Mouse (Mus musculus) heart, embryonic 12.5 days (tissue): ENCODE measurements around the gene Dpm3. TPM values are rescaled to one million over a fixed set of nuclear protein-coding genes. Genes with fewer than 3 reads are reported as not detected.
A peak's percentile ranks its signal among the peaks of the same experiment; 100 is the strongest.

Experiments
- ATAC-seq: fragments of 200-750 bp; cut with Nextera tagmentation; 2 replicates; pipeline ENCODE4 v1.8.0; 2017; ENCODE audit warnings: moderate TSS enrichment, moderate library complexity; ENCODE audit not compliant: insufficient number of reproducible peaks, low FRiP score
- H3K27ac ChIP-seq: fragments of 300-500 bp; sonication (generic); 2 replicates; pipeline ENCODE4 v1.5.1; 2016; ENCODE audit warnings: mild to moderate bottlenecking, moderate library complexity; ENCODE audit not compliant: poor library complexity, severe bottlenecking
- H3K27me3 ChIP-seq: fragments of 300-500 bp; sonication (generic); replicated peaks from 2 replicates; pipeline ENCODE4 v1.6.1; 2016; ENCODE audit warnings: mild to moderate bottlenecking, moderate library complexity
- H3K36me3 ChIP-seq: fragments of 300-500 bp; sonication (generic); 2 replicates; pipeline ENCODE4 v1.6.1; 2016; ENCODE audit warnings: mild to moderate bottlenecking, moderate library complexity
- H3K4me1 ChIP-seq: fragments of 300-500 bp; sonication (generic); replicated peaks from 2 replicates; pipeline ENCODE4 v1.6.1; 2016; ENCODE audit warnings: mild to moderate bottlenecking
- H3K4me2 ChIP-seq: fragments of 300-500 bp; sonication (generic); 2 replicates; pipeline ENCODE4 v1.6.1; 2016; ENCODE audit warnings: mild to moderate bottlenecking, moderate library complexity
- H3K4me3 ChIP-seq: fragments of 300-500 bp; sonication (generic); 2 replicates; pipeline ENCODE4 v1.5.1; 2016; ENCODE audit warnings: mild to moderate bottlenecking
- H3K9ac ChIP-seq: fragments of 300-500 bp; sonication (generic); 2 replicates; pipeline ENCODE4 v1.6.1; 2016; ENCODE audit warnings: mild to moderate bottlenecking, moderate library complexity
- H3K9me3 ChIP-seq: fragments of 300-500 bp; sonication (generic); replicated peaks from 2 replicates; pipeline ENCODE4 v1.6.1; 2016; ENCODE audit warnings: mild to moderate bottlenecking, moderate library complexity
- WGBS: fragments of 180-500 bp; shearing (Covaris S2); methylation state at CpG from one replicate; pipeline ENCODE4 v1.1.7; 2016; 5-methylcytosine and 5-hydroxymethylcytosine counted together
- polyA plus RNA-seq: library from polyadenylated mRNA; unstranded; fragments of >200 nt; fragmentation: Nextera tagmentation; extraction: Ambion mirVana; gene quantifications from 2 replicates; pipeline ENCODE4 v1.2.1, GENCODE M21; 2016

Dpm3 gene
- polyA plus RNA-seq, 1 experiment from 2014 or later: 79.2 TPM

- H3K27ac ChIP-seq: peak within 1 kb of the TSS; percentile 91
- peaks cover 4% of the 10 kb centered on the region for H3K36me3 ChIP-seq
- H3K9me3 ChIP-seq: no peaks in the 10 kb centered on the region
- H3K4me1 ChIP-seq: peaks cover 44% of the 10 kb centered on the region
- ATAC-seq: no peak
- H3K4me3 ChIP-seq: peak within 1 kb of the TSS; percentile 64
- no peaks in the 10 kb centered on the region for H3K27me3 ChIP-seq
- H3K9ac ChIP-seq: peak within 1 kb of the TSS; percentile 87
- H3K4me2 ChIP-seq: peak within 1 kb of the TSS; percentile 93
- under 1% methylated on average over 52 of the region's 52 CpGs for WGBS
Observed at GRCm38 (mm10) chr3:89280606-89281511, 21.7 kb downstream of the Dpm3 start, which contains the start of gene Efna1. TSS of gene Efna1 (minus strand) at chr3:89281142.

GRCm38 (mm10) chr3:89281579-89282290 lies 22.6 kb downstream of the Dpm3 start:
- H3K9ac ChIP-seq: peak overlapping the region; percentile 87; the same call in 1 of the 2 replicates
- no peak overlapping the region for H3K27ac ChIP-seq
- WGBS: 11% methylated on average over 20 of the region's 20 CpGs
- no peaks in the 10 kb centered on the region for H3K9me3 ChIP-seq
- peak overlapping the region; percentile 64 for H3K4me3 ChIP-seq
- no peaks in the 10 kb centered on the region for H3K36me3 ChIP-seq
- no peak for ATAC-seq
- H3K4me2 ChIP-seq: peak overlapping the region; percentile 93
- H3K27me3 ChIP-seq: no peaks in the 10 kb centered on the region
- H3K4me1 ChIP-seq: peaks cover 37% of the 10 kb centered on the region

- peaks cover 32% of the 10 kb centered on the region for H3K4me1 ChIP-seq
- no peak overlapping the region for H3K4me3 ChIP-seq
- no peak for ATAC-seq
- no peaks in the 10 kb centered on the region for H3K36me3 ChIP-seq
- H3K4me2 ChIP-seq: 0 out of 2 replicates have a peak overlapping the region, but pooled peaks have one; percentile 93
- no peak overlapping the region for H3K9ac ChIP-seq
- H3K27ac ChIP-seq: no peak overlapping the region
- H3K9me3 ChIP-seq: no peaks in the 10 kb centered on the region
- WGBS: 21% methylated on average over 4 of the region's 4 CpGs
- no peaks in the 10 kb centered on the region for H3K27me3 ChIP-seq
Observed at GRCm38 (mm10) chr3:89282291-89282643, 23.1 kb downstream of the Dpm3 start.

GRCm38 (mm10) chr3:89284261-89284660 lies 25.1 kb downstream of the Dpm3 start:
- H3K27ac ChIP-seq: no peak overlapping the region
- H3K9ac ChIP-seq: no peak overlapping the region
- WGBS: 84% methylated on average over 3 of the region's 3 CpGs
- no peak for ATAC-seq
- H3K36me3 ChIP-seq: no peaks in the 10 kb centered on the region
- no peaks in the 10 kb centered on the region for H3K9me3 ChIP-seq
- H3K27me3 ChIP-seq: no peaks in the 10 kb centered on the region
- H3K4me2 ChIP-seq: no peak overlapping the region
- H3K4me1 ChIP-seq: peaks cover 31% of the 10 kb centered on the region; the same call in 1 of the 2 replicates
- H3K4me3 ChIP-seq: no peak overlapping the region

GRCm38 (mm10) chr3:89285526-89285925 lies 26.4 kb downstream of the Dpm3 start:
- 27% methylated on average over 2 of the region's 2 CpGs for WGBS
- H3K27me3 ChIP-seq: no peaks in the 10 kb centered on the region

GRCm38 (mm10) chr3:89287286-89287685 lies 28.1 kb downstream of the Dpm3 start:
- Histone ChIP-seq H3K9me3 (no peaks in the 10 kb centered on the region), H3K4me2 (no peak overlapping the region), H3K9ac (no peak overlapping the region), H3K4me3 (no peak overlapping the region), H3K4me1 (peaks cover 22% of the 10 kb centered on the region; the same call in 1 of the 2 replicates), H3K27me3 (no peaks in the 10 kb centered on the region), H3K36me3 (no peaks in the 10 kb centered on the region), H3K27ac (no peak overlapping the region)
- 52% methylated on average over 5 of the region's 5 CpGs for WGBS
- ATAC-seq: no peak

More at GRCm38 (mm10) chr3:89285526-89285925, 26.4 kb downstream of the Dpm3 start:
- Histone ChIP-seq H3K4me1 (peaks cover 23% of the 10 kb centered on the region; the same call in 1 of the 2 replicates), H3K36me3 (no peaks in the 10 kb centered on the region), H3K4me2 (no peak overlapping the region), H3K27ac (no peak overlapping the region), H3K4me3 (no peak overlapping the region), H3K9ac (no peak overlapping the region), H3K9me3 (no peaks in the 10 kb centered on the region)
- no peak for ATAC-seq

GRCm38 (mm10) chr3:89288503-89288928 lies 29.4 kb downstream of the Dpm3 start:
- Histone ChIP-seq H3K9ac (no peak overlapping the region), H3K4me2 (no peak overlapping the region), H3K27me3 (no peaks in the 10 kb centered on the region), H3K36me3 (no peaks in the 10 kb centered on the region), H3K9me3 (no peaks in the 10 kb centered on the region), H3K4me1 (peaks cover 23% of the 10 kb centered on the region; the same call in 1 of the 2 replicates), H3K27ac (no peak overlapping the region), H3K4me3 (no peak overlapping the region)
- ATAC-seq: no peak
- 36% methylated on average over 7 of the region's 7 CpGs for whole genome bisulfite sequencing

- no peak overlapping the region for H3K4me2 ChIP-seq
- no peak overlapping the region for H3K27ac ChIP-seq
- peaks cover 29% of the 10 kb centered on the region for H3K4me1 ChIP-seq
- H3K27me3 ChIP-seq: 0 out of 2 replicates have a peak, but pooled peaks cover 4% of the 10 kb centered on the region
- no peak overlapping the region for H3K4me3 ChIP-seq
- no peak for ATAC-seq
- no peak overlapping the region for H3K9ac ChIP-seq
- whole genome bisulfite sequencing: 33% methylated on average over 10 of the region's 10 CpGs
- no peaks in the 10 kb centered on the region for H3K36me3 ChIP-seq
- no peaks in the 10 kb centered on the region for H3K9me3 ChIP-seq
Observed at GRCm38 (mm10) chr3:89291874-89292273, 32.7 kb downstream of the Dpm3 start.

- no peak overlapping the region for H3K27ac ChIP-seq
- no peak for ATAC-seq
Observed at GRCm38 (mm10) chr3:89292303-89292702, 33.1 kb downstream of the Dpm3 start.

GRCm38 (mm10) chr3:89293247-89293918 lies 34.2 kb downstream of the Dpm3 start:
- H3K4me1 ChIP-seq: peaks cover 22% of the 10 kb centered on the region
- 0 out of 2 replicates have a peak, but pooled peaks cover 4% of the 10 kb centered on the region for H3K27me3 ChIP-seq
- no peak for ATAC-seq
- H3K4me3 ChIP-seq: no peak overlapping the region
- H3K27ac ChIP-seq: no peak overlapping the region
- H3K4me2 ChIP-seq: no peak overlapping the region
- H3K36me3 ChIP-seq: no peaks in the 10 kb centered on the region
- WGBS: 85% methylated on average over 11 of the region's 11 CpGs
- no peaks in the 10 kb centered on the region for H3K9me3 ChIP-seq
- no peak overlapping the region for H3K9ac ChIP-seq

More at GRCm38 (mm10) chr3:89292303-89292702, 33.1 kb downstream of the Dpm3 start:
- Histone ChIP-seq H3K4me2 (no peak overlapping the region), H3K9ac (no peak overlapping the region), H3K4me1 (peaks cover 29% of the 10 kb centered on the region), H3K4me3 (no peak overlapping the region), H3K27me3 (0 out of 2 replicates have a peak, but pooled peaks cover 4% of the 10 kb centered on the region), H3K9me3 (no peaks in the 10 kb centered on the region), H3K36me3 (no peaks in the 10 kb centered on the region)
- 82% methylated on average over 5 of the region's 5 CpGs for WGBS
